Mouse (Mus musculus) left cerebral cortex, adult 2 months (tissue): ENCODE results near the gene Myh7b. TPM values are rescaled to one million over a fixed set of nuclear protein-coding genes. Genes with fewer than 3 reads are reported as not detected.

Experiments used
- DNase-seq, 2 experiments: peaks; one replicate each; pipeline ENCODE4 v3.0.0; 2021 to 2022; ENCODE audit warnings: low spot score in 2 of 2, mixed read lengths in 1 of 2; ENCODE audit errors: extremely low spot score in 1 of 2
- H3K27ac ChIP-seq: fragments of 200-600 bp; 2 replicates; pipeline ENCODE4 v1.8.1; 2022
- H3K4me3 ChIP-seq: fragments of 200-600 bp; 2 replicates; pipeline ENCODE4 v1.8.1; 2022
- CTCF ChIP-seq: fragments of 200-600 bp; IDR thresholded peaks from 2 replicates; pipeline ENCODE4 v1.8.1; 2022; ENCODE audit warnings: antibody characterized with exemption, mild to moderate bottlenecking, moderate library complexity
- intact Hi-C: fragments of 180-260 bp; cut with DNase I; formaldehyde crosslinking; loops from one replicate; pipeline ENCODE4 v1.15.1; 2025
- microRNA-seq, 2 experiments: library from miRNA; unstranded; fragments of <30 nt; microRNA quantifications; one replicate each; pipeline ENCODE4 v1.2.0; 2021
- total RNA-seq, 2 experiments: library from RNA; stranded (reverse); gene quantifications; 2 replicates each; pipeline ENCODE4 v1.2.3; 2021

Myh7b gene
- total RNA-seq, 2 experiments from 2014 or later = 7.1 to 10.9 TPM

- DNase-seq = no peak
- Histone ChIP-seq H3K27ac (no peak overlapping the region), H3K4me3 (no peak overlapping the region)
- TF ChIP-seq CTCF = no peak
- intact Hi-C loops = no loop called here
Observed at GRCm38 (mm10) chr2:155679586-155680110, 68.6 kb downstream of the Myh7b start.

- DNase-seq = no peak
- TF ChIP-seq CTCF = no peak
- Histone ChIP-seq H3K27ac (no peak overlapping the region), H3K4me3 (no peak overlapping the region)
- intact Hi-C loops = no loop called here
Observed at GRCm38 (mm10) chr2:155680591-155680990, 69.6 kb downstream of the Myh7b start.

GRCm38 (mm10) chr2:155681194-155681593 lies 70.2 kb downstream of the Myh7b start:
- intact Hi-C loops = no loop called here
- no peak for DNase-seq
- no peak for TF ChIP-seq CTCF
- no peak overlapping the region for H3K27ac ChIP-seq
- no peak overlapping the region for H3K4me3 ChIP-seq

GRCm38 (mm10) chr2:155681874-155682273 lies 70.9 kb downstream of the Myh7b start:
- DNase-seq = no peak
- no peak for TF ChIP-seq CTCF
- Histone ChIP-seq H3K27ac (no peak overlapping the region), H3K4me3 (no peak overlapping the region)
- intact Hi-C loops = no loop called here

GRCm38 (mm10) chr2:155683137-155683536 lies 72.1 kb downstream of the Myh7b start:
- H3K27ac ChIP-seq = no peak overlapping the region
- no peak overlapping the region for H3K4me3 ChIP-seq
- no peak for DNase-seq
- intact Hi-C loops = no loop called here
- no peak for TF ChIP-seq CTCF

- H3K27ac ChIP-seq = no peak overlapping the region
- intact Hi-C loops = no loop called here
- no peak for DNase-seq
- no peak for TF ChIP-seq CTCF
- H3K4me3 ChIP-seq = no peak overlapping the region
Observed at GRCm38 (mm10) chr2:155683821-155684220, 72.8 kb downstream of the Myh7b start.

Small RNA genes lying within 50 kb of the gene (microRNA-seq; reads per million reads assigned to microRNA genes)
- gene Mir499 = 6.6 to 17.2 reads per million in 2 experiments

Other genes starting within 250 kb of the Myh7b start
- gene Trp53inp2, start 230.2 kb upstream of the Myh7b start, total RNA-seq = 100 to 1,000 TPM; 135 to 147 TPM
- gene Ncoa6, start 137.3 kb upstream of the Myh7b start, total RNA-seq = 10 to 100 TPM; 63.2 to 68.7 TPM
- gene Acss2, start 93.3 kb upstream of the Myh7b start, total RNA-seq = 10 to 100 TPM; 56.2 to 61.6 TPM
- gene Ggt7, start 93.0 kb upstream of the Myh7b start, total RNA-seq = 100 to 1,000 TPM; 124 to 126 TPM
- 10 to 100 TPM; 14.8 to 14.9 TPM for gene Gss, start 18.4 kb upstream of the Myh7b start, total RNA-seq
- gene Trpc4ap, start 81.2 kb downstream of the Myh7b start, total RNA-seq = 100 to 1,000 TPM; 147 to 153 TPM
- 10 to 100 TPM; 18.7 to 19.2 TPM for gene Edem2, start 118.3 kb downstream of the Myh7b start, total RNA-seq
- not detected for gene Gm17581, start 124.7 kb downstream of the Myh7b start, total RNA-seq
- gene Procr, start 139.9 kb downstream of the Myh7b start, total RNA-seq = 1 to 10 TPM; 1.2 to 1.4 TPM
- 10 to 100 TPM; 35.6 to 37.8 TPM for gene Mmp24, start 164.1 kb downstream of the Myh7b start, total RNA-seq
- gene BC029722, start 208.2 kb downstream of the Myh7b start, total RNA-seq = 10 to 100 TPM; 53.1 to 56.8 TPM
- 10 to 100 TPM; 67.0 to 71.0 TPM for gene Eif6, start 215.7 kb downstream of the Myh7b start, total RNA-seq
- gene Fam83c, start 223.6 kb downstream of the Myh7b start, total RNA-seq = not detected